Mouse (Mus musculus) adrenal gland, postnatal 36 days (tissue): ENCODE results near the gene Lrrc56. TPM values are rescaled to one million over a fixed set of nuclear protein-coding genes. Genes with fewer than 3 reads are reported as not detected.

Experiments used
- microRNA-seq: library from miRNA; unstranded; fragments of <30 nt; microRNA quantifications from one replicate; pipeline ENCODE4 v1.2.0, GENCODE M21; 2021
- total RNA-seq, 2 experiments: library from RNA; stranded (reverse); gene quantifications; 2 replicates each; pipeline ENCODE4 v1.2.3; 2021

Gene Lrrc56
- total RNA-seq, 2 experiments from 2014 or later, result 4.7 to 8.8 TPM

Small RNA genes lying within 50 kb of the gene (microRNA-seq; reads per million reads assigned to microRNA genes)
- 297 reads per million, percentile 65 among the genes with 10 or more reads in this experiment for gene Mir210

Other genes starting within 250 kb of the Lrrc56 start
- 1 to 10 TPM in 1 of 2 experiments, under 1 TPM in 1; 0.63 to 1.7 TPM for gene Ifitm5, start 243.9 kb upstream of the Lrrc56 start, total RNA-seq
- gene Gm45717, start 238.2 kb upstream of the Lrrc56 start, total RNA-seq, result not detected
- gene Ifitm2, start 238.2 kb upstream of the Lrrc56 start, total RNA-seq, result 100 to 1,000 TPM; 430 to 633 TPM
- 1 to 10 TPM; 5.5 to 7.3 TPM for gene Ifitm1, start 226.9 kb upstream of the Lrrc56 start, total RNA-seq
- 100 to 1,000 TPM; 135 to 191 TPM for gene Ifitm3, start 183.4 kb upstream of the Lrrc56 start, total RNA-seq
- under 1 TPM in 1 of 2 experiments, not detected in 1; 0.99 TPM for gene Ifitm6, start 176.2 kb upstream of the Lrrc56 start, total RNA-seq
- gene Gm17387, start 165.0 kb upstream of the Lrrc56 start, total RNA-seq, result not detected
- under 1 TPM; 0.83 to 0.95 TPM for gene B4galnt4, start 133.1 kb upstream of the Lrrc56 start, total RNA-seq
- gene Pkp3, start 115.9 kb upstream of the Lrrc56 start, total RNA-seq, result 1 to 10 TPM; 1.4 to 1.5 TPM
- gene Sigirr, start 93.6 kb upstream of the Lrrc56 start, total RNA-seq, result 1 to 10 TPM; 2.4 to 4.3 TPM
- gene Ano9, start 76.4 kb upstream of the Lrrc56 start, total RNA-seq, result under 1 TPM; 0.30 TPM
- 10 to 100 TPM; 41.8 to 42.9 TPM for gene Ptdss2, start 71.8 kb upstream of the Lrrc56 start, total RNA-seq
- gene Rnh1, start 21.3 kb upstream of the Lrrc56 start, total RNA-seq, result 100 to 1,000 TPM; 265 to 371 TPM
- 10 to 100 TPM; 89.1 to 93.9 TPM for gene Hras, start 152 bp upstream of the Lrrc56 start, total RNA-seq
- gene Lmntd2, start 19.9 kb downstream of the Lrrc56 start, total RNA-seq, result under 1 TPM; 0.13 TPM
- 1 to 10 TPM; 3.6 to 4.1 TPM for gene Rassf7, start 21.7 kb downstream of the Lrrc56 start, total RNA-seq
- 10 to 100 TPM; 70.5 to 89.3 TPM for gene Phrf1, start 34.6 kb downstream of the Lrrc56 start, total RNA-seq
- 10 to 100 TPM; 13.5 to 14.9 TPM for gene Irf7, start 72.3 kb downstream of the Lrrc56 start, total RNA-seq
- 10 to 100 TPM in 1 of 2 experiments, 1 to 10 TPM in 1; 3.3 to 17.3 TPM for gene Cdhr5, start 82.6 kb downstream of the Lrrc56 start, total RNA-seq
- 1 to 10 TPM in 1 of 2 experiments, under 1 TPM in 1; 0.63 to 1.2 TPM for gene Sct, start 85.0 kb downstream of the Lrrc56 start, total RNA-seq
- gene Drd4, start 97.8 kb downstream of the Lrrc56 start, total RNA-seq, result under 1 TPM in 1 of 2 experiments, not detected in 1; 0.56 TPM
- gene Deaf1, start 133.5 kb downstream of the Lrrc56 start, total RNA-seq, result 10 to 100 TPM; 25.8 to 37.5 TPM
- gene Tmem80, start 133.6 kb downstream of the Lrrc56 start, total RNA-seq, result 10 to 100 TPM; 23.9 to 27.1 TPM
- 1 to 10 TPM; 1.8 to 3.2 TPM for gene Eps8l2, start 144.7 kb downstream of the Lrrc56 start, total RNA-seq
- gene Taldo1, start 198.0 kb downstream of the Lrrc56 start, total RNA-seq, result 100 to 1,000 TPM; 707 to 724 TPM
- gene Gatd1, start 220.0 kb downstream of the Lrrc56 start, total RNA-seq, result 10 to 100 TPM; 24.9 to 46.7 TPM
- gene Cend1, start 235.3 kb downstream of the Lrrc56 start, total RNA-seq, result 1 to 10 TPM in 1 of 2 experiments, under 1 TPM in 1; 0.70 to 1.3 TPM
- 100 to 1,000 TPM; 110 to 120 TPM for gene Slc25a22, start 243.7 kb downstream of the Lrrc56 start, total RNA-seq
- 1 to 10 TPM; 1.5 to 2.3 TPM for gene Pidd1, start 249.9 kb downstream of the Lrrc56 start, total RNA-seq